Mouse (Mus musculus) Patski (cell line): Measurements from ENCODE around the gene Smc5. TPM values are rescaled to one million over a fixed set of nuclear protein-coding genes. Genes with fewer than 3 reads are reported as not detected.
A peak's percentile ranks its signal among the peaks of the same experiment; 100 is the strongest.

Experiments
- ATAC-seq: fragments of 100-300 bp; one replicate; pipeline ENCODE4 v1.8.0; 2021
- CTCF ChIA-PET: fragments of 350-600 bp; sonication (Branson Sonifier 250); formaldehyde crosslinking; loops from one replicate; lab custom pipeline; 2022; ENCODE audit warnings: inconsistent platforms; lab: Charles Lee
- POLR2A ChIA-PET: fragments of 350-600 bp; sonication (Branson Sonifier 250); formaldehyde crosslinking; loops from one replicate; lab custom pipeline; 2022; ENCODE audit warnings: antibody characterized with exemption, inconsistent platforms; lab: Charles Lee
- DNase-seq: peaks from one replicate; pipeline ENCODE4 v3.0.0-alpha.2; 2011; ENCODE audit warnings: low read depth, low spot score
- H3K27me3 ChIP-seq: fragments of 371-371 bp; one replicate; pipeline ENCODE4 v1.5.1; 2021
- CTCF ChIP-seq: fragments of 100-300 bp; IDR thresholded peaks from one replicate; pipeline ENCODE4 v1.5.1; 2021
- in situ Hi-C: fragments of 300-500 bp; cut with MboI; formaldehyde crosslinking; loops from 3 replicates; pipeline ENCODE4 v1.11.1; 2018; ENCODE audit warnings: low pct_unique_long_range_greater_than_20kb, mixed read lengths
- polyA plus RNA-seq: library from polyadenylated mRNA; unstranded; gene quantifications from one replicate; pipeline ENCODE4 v1.2.3, GENCODE M21; 2021

Gene Smc5
- polyA plus RNA-seq, 1 experiment from 2014 or later: 39.9 TPM

DNA sequence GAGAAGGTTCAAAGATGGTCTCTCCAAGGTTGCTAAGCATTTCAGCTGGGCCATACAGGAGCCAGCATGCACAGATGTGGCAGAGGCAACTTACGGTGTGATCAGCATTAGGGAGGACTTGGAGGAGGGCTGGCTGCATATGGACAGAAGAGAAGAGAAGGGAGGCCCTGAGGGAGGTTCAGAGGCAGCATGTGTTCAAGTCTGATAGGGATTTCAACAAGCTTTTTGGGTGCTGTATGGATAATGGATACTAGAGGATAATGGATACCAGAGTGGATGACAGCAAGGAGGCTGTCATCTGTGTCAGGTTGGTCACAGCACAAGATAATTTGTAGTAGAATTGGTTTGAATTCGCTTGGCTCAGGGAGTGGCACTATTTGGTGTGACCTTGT lies 104.0 kb downstream of the Smc5 start:
- DNase-seq (no peak), ATAC-seq (no peak)
- CTCF ChIA-PET: no interaction called here
- no peak for TF ChIP-seq CTCF
- no peaks in the 10 kb centered on the region for H3K27me3 ChIP-seq
- in situ Hi-C loops: no loop called here
- POLR2A ChIA-PET: no interaction called here

DNA sequence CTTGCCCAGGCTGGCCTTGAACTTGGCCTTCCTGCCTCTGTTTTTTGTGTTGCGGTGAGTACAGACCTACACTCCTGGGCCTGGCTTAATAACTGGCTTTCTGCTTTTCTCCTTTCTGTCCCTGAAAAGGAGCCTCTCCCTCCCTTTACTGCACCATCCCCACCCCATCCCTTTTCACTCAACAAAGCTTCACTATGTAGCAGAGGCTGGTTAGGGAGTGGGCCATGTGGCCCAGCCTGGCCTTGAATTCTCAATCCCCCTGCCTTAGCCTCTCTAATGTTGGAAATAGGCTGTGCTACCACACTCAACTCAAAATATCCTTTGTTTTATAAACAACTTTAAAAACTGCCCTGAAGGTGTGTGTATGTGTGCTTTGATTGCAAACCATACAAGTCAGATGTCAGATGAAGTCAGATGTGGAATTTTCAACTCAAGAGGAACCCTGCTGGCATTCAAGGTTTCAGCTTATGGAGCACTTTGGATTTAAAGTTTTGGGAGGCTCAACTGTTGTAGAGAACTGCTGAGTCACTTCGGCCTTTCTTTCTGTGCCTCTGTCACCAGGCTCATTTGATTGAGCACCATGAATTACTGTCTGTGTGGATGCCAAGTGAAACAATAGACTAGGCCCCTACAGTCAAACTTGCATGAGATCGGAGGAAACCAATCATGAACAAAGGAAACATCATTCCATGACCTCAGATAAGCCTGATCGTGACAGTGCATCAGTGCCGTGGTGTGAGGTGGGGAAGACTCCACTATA lies 104.6 kb downstream of the Smc5 start:
- ChIA-PET POLR2A (interaction anchor here (0.7 kb wide), 1 partner anchor 238 kb away, joined by 4 read pairs; no protein-coding TSS in a partner anchor), CTCF (interaction anchor here (1.6 kb wide), 1 partner anchor 10 kb away, joined by 3 read pairs; no protein-coding TSS in a partner anchor)
- in situ Hi-C loops: no loop called here
- ATAC-seq: peak; percentile 17
- H3K27me3 ChIP-seq: no peaks in the 10 kb centered on the region
- TF ChIP-seq CTCF: no peak
- DNase-seq: peak; percentile 24

DNA sequence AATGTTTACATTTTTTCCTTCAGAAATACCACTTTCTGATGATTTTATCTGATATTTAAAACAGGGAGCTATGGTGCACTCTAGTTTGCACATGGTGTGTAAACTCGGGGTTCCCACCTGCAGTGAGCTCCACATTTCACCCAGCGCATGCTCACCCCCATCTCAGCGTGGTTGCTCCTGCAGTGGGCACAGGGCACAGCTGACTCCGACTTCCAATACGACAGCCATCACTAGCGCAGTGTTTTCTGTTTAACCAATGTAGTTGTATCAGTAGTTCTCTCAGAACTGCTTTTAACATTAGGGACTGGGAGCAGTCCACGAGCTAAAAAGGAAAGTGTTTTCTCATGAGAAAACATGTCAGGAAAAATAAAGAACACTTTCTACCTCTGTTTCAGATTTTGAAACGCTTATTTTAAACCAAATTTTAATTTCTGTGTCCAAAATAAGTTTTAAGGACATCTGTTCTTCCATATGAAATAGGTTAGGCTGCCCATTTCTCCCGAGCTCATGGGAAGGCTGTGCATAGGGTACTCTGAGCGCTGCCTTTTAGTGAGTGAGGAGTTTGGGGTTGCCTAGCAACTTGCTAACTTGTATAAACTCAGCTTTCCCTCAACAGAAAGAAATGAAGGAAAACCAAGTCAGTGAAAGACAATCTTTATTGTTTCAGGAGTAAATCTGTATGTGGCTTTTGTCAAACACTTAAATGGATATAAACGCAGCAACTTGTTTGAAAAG lies 107.0 kb downstream of the Smc5 start:
- POLR2A ChIA-PET: interaction anchor here (1.2 kb wide), 1 partner anchor 9 kb away, joined by 4 read pairs; no protein-coding TSS in a partner anchor
- in situ Hi-C loops: no loop called here
- no peak for ATAC-seq
- H3K27me3 ChIP-seq: no peaks in the 10 kb centered on the region
- no peak for TF ChIP-seq CTCF
- DNase-seq: no peak
- CTCF ChIA-PET: interaction anchor here (1.3 to 2.0 kb wide), 2 partner anchors 10 to 13 kb away, joined by 3 to 8 read pairs; no protein-coding TSS in a partner anchor

DNA sequence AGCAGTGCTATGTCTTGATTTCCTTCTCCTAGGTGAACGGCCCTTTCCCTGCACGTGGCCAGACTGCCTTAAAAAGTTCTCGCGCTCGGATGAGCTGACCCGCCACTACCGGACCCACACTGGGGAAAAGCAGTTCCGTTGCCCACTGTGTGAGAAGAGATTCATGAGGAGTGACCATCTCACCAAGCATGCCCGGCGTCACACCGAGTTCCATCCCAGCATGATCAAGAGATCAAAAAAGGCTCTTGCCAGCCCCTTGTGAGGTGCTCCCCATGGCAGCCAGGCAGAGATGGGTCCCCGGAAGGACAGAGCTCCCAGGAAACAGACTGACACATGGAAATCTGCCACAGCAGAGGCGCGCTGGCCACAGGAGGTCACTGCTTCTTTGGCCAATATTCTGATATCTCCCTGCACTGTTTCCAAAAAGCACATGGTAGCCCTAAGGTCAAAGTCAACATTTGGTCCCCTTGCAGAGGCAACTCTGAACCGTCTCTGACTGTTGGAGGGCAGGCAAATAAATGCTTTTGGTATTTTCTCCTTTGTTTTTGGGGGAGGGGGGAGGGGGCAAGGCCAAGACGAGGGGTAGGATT lies 109.0 kb downstream of the Smc5 start:
- POLR2A ChIA-PET: no interaction called here
- DNase-seq (no peak), ATAC-seq (no peak)

DNA sequence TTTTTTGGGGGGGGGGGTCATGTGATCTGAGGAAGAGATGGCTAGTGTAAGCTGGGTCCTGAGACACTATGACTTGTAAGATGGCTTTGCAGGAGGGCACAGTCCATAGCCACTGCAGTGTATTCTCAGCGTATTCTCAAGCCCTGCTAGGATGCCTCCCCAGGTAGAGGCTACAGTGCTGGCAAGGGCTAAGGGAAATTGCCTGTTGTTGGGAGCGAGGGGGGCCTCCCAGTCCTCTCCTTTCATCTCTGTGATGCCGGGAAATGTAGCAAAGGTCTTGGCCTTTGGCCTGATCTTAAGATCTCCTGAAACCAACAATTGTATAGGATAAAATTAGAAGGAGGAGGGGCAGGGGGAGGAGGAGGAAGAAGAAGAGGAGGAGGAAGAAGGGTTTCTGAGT lies 110.3 kb downstream of the Smc5 start:
- no peaks in the 10 kb centered on the region for H3K27me3 ChIP-seq
- ChIA-PET POLR2A (no interaction called here), CTCF (interaction anchor here (1.8 kb wide), 2 partner anchors 12 to 20 kb away, joined by 5 read pairs; no protein-coding TSS in a partner anchor)
- DNase-seq (no peak), ATAC-seq (no peak)
- in situ Hi-C loops: no loop called here
- no peak for TF ChIP-seq CTCF

More for the DNA sequence above, 109.0 kb downstream of the Smc5 start:
- CTCF ChIA-PET: no interaction called here
- no peaks in the 10 kb centered on the region for H3K27me3 ChIP-seq
- no peak for TF ChIP-seq CTCF
- in situ Hi-C loops: no loop called here

DNA sequence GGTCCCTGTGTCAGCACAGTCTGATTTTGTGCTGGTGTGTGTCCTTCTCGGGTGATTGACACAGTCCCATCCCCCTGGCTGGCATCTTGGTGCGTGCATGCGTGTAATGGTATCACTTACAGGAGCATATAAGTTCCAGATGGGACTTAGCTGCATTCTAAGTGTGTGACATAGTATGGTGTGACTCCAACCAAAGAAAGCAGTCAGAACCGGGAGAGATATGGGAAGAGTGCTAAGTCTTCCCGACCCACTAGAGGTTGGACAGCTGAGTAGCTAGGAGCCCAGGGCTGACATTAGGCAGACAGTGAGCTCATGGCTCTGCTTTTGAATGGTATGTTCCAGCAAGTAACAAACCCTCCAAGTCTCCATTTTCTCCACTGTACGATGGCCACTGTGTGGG lies 110.8 kb downstream of the Smc5 start:
- CTCF ChIA-PET: interaction anchor here (1.4 to 1.8 kb wide), 3 partner anchors 11 to 247 kb away, joined by 3 to 5 read pairs (median 5); no protein-coding TSS in a partner anchor
- POLR2A ChIA-PET: no interaction called here
- in situ Hi-C loops: no loop called here
- ATAC-seq (no peak), DNase-seq (no peak)
- H3K27me3 ChIP-seq: no peaks in the 10 kb centered on the region
- no peak for TF ChIP-seq CTCF

DNA sequence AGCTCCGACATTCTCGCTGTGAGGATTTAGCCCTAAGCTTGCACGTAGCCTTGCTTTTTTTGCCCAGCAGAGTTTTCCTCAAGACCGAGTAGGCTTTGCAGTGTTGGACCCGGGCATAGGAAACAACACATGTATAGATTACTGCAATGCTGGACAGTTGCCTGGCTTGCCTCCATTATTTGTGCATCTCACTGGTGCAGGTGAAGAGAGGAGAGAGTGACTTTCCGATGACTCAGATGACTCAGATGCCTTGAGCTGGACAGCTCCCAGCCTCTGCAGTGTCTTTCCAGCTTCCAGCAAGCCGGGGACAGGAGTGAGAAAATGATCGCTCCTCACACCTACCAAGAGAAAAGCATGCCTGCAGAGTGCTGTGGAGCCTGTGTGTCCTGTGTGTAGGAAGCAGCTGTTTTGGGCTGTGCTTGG lies 111.3 kb downstream of the Smc5 start:
- CTCF ChIA-PET: interaction anchor here (1.4 to 1.8 kb wide), 3 partner anchors 11 to 247 kb away, joined by 3 to 5 read pairs (median 5); no protein-coding TSS in a partner anchor
- ATAC-seq: no peak
- no peaks in the 10 kb centered on the region for H3K27me3 ChIP-seq
- DNase-seq: no peak
- in situ Hi-C loops: no loop called here
- TF ChIP-seq CTCF: no peak
- POLR2A ChIA-PET: interaction anchor here (0.8 kb wide), 1 partner anchor 12 kb away, joined by 3 read pairs; no protein-coding TSS in a partner anchor

DNA sequence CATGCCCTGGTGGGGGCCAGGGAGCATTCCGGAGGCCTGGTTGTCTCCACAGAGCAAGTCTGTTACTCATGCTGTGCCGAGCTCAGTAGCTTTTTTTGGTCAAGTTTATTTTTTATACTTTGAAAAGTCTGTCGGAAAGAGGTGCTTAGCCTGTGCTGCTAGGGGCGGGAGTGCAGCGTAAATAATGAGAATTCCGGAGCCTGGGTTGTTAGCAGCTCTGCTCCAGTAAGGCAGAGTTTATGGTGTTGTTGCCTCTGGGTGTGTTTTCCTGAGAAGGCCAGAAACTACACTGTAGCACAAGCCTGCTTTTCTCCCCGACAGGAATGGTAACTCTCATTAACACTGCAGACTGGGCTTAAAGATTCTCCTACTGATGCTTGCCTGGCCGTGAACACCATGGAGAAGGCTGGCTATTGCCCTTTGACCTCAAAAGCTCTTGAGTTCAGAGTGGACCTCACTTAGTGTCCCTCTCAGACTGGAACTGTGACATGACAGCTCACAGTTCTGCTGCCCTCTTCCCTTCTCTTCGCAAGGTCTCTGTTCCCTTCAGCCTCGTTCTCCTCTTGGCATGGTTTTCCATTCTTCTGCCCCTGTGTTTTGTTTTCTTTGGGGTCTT lies 113.8 kb downstream of the Smc5 start:
- CTCF ChIA-PET: interaction anchor here (0.8 to 2.1 kb wide), 3 partner anchors 8 to 145 kb away, joined by 3 to 5 read pairs (median 3); no protein-coding TSS in a partner anchor
- no peak for TF ChIP-seq CTCF
- POLR2A ChIA-PET: interaction anchor here (0.8 to 1.5 kb wide), 2 partner anchors 9 to 11 kb away, joined by 3 read pairs; no protein-coding TSS in a partner anchor
- in situ Hi-C loops: no loop called here
- no peak for DNase-seq
- no peak for ATAC-seq
- no peaks in the 10 kb centered on the region for H3K27me3 ChIP-seq

Other genes with a start within 250 kb of the Smc5 start
- 33.8 TPM for gene Klf9, start 132.7 kb downstream of the Smc5 start, polyA plus RNA-seq
- gene Mamdc2, start 174.5 kb upstream of the Smc5 start, polyA plus RNA-seq: not detected